Mouse (Mus musculus) cerebellum, postnatal 14 days (tissue): ENCODE measurements around the gene Gm20708.
"Not testable (repeated sequence)": the region's sequence is repeated elsewhere in the genome, so short reads cannot be mapped to it uniquely, and the experiment has no call there.

Experiments
- DNase-seq, 2 experiments: peaks; one replicate each; pipeline ENCODE4 v3.0.0; 2021; ENCODE audit warnings: mixed read lengths in 2 of 2

The Gm20708 gene

DNA sequence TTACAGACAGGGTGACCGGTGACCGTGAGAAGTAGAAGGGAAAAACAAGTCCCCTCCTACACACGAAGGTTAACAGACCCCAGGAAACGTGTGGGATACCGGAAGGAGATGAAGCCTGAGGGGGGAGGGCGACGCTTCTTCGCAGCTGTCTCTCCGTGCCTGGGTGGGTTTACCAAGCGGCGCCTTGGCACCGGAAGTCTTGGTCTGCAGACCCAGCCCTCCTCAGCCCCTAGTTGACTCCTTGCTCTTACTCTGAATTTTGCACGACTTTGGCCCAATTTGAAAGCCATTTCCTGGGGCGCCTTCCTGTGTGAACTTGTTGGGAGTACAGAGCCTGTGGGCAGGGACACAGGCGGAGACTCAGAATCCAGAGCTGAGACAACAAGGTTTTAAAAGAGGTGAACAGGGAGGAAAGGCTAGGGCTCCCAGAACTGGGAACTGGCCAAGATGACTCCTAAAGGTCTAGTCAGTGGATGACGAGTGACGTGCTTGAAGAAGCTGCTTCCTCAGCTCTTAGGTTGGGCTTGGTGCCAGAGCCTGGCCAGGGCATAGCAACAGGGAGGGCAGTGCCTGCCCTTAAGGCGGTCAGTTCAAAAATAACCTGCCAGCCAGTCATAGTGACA lies 28.2 kb upstream of the Gm20708 start:
- DNase-seq, result peak; percentile 41 to 64

DNA sequence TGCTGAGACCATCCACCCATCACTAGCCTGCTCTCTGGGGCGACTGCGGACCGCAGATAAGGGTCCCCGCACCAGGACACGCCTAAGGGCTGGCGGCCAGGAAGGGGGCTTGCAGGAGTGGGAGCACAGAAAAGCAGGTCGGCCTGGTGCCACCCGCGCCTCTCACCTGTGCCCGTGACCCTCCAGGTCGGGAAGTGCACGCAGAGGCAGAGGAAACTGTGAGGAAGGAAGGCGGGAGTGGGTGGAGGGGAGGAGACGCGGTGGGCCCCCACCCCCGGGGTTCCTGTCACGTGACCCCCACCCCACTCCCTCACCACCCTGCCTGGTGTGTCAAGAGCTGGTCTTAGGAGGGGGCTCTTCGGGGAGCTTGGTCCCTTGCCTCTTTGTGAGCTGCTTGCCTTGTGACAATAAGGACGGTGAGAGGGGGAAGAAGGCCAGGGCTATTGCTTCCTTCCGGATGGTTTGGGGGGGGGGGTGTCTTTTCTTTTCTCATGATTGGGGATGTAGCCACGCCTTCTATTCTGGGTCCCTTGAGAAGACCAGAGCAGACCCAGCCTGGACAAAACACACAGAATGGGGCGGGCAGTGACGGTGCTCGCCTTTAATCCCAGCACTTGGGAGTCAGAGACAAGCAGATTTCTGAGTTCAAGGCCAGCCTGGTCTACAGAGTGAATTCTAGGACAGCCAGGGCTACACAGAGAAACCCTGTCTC lies 27.3 kb upstream of the Gm20708 start, which contains the start of the genes Tmc8 and Tmc6:
Gene Tmc8 (plus strand): TSS at position 84 of the 712 bp plus-strand sequence.
Gene Tmc6 (minus strand): TSS at position 206 of the 712 bp plus-strand sequence.
- no peak for DNase-seq

DNA sequence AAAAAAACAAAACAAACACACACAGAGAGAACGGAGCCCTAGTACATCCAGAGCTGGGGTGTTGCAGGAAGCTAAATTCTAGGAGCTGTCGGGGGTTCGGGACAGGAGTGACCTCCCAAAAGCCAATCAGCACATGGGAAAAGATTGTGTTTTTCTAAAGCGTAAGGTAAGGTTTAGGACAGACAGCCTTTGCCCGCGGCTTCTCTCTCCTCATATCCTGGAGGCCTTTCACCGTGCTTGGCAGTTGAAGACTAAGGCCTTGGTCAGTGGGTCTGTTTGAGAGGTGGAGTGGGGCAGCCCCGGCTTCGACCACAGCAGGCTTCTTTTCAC lies 26.8 kb upstream of the Gm20708 start:
- no peak for DNase-seq

DNA sequence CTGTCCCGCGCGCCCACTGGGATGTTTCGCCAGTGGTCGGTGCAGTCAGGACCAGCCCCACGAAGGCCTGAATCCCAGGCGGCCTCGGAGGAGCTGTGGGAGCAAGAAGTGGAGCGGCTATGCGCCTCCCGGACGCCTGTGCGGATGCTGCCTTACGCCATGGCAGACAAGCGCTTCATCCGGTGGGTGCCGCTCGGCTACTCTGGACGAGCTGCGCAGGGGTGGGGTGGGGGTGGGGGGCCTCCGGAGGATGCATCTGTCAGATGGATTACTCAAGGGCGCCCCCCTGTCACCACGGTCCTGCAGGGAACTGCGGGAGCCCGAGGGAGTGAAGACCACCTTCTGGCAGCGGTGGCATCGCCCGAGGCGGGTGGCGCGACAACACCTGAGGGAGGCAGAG lies 26.4 kb upstream of the Gm20708 start:
- peak; percentile 63 to 77 for DNase-seq

DNA sequence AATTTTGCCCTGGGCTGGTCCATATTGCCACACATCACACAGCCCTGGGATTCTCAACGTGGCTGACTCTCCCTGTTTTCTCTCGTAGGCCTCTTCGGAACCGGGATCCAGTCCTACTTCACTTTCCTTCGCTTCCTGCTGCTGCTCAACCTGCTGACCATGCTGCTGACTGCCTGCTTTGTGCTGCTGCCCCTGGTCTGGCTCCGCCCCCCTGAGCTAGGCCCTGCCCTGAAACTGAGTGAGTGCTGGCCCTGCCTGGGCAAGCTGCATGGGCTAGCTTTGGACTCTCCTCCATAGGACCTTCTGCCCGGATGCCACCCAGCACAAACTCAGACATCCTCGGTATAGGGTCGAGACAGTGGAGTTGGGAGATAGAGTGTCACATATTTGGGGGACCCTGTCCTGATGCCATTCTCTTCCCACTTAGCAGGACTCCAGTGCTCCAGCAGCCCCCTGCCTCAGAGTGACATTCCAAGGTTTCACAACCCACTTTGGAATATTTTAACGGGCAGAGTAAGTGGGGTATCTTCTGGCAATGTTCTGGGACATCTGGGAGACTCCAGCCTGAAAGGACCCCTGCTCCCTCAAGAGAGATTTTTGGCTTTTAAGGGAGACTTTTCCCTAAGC lies 25.7 kb upstream of the Gm20708 start:
- peak in 1 of 2 experiments; percentile 23 for DNase-seq

DNA sequence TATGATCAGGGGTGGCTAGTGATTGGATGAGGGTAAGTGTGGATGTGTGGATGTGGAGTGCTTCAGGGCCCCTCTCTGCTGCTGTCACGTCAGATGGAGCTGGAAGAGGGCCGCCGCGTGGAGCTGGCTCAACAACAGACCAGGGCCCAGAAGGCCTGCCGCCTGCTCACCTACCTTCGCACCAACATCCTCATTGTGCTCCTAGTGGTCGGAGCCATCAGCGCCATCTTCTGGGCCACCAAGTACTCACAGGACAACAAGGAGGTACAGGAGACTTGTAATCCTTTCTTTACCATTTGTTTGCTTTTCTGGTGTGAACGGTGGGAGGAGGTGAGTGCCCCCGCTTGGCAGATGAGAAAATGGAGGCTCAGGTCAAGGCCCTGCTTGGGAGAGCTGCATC lies 23.2 kb upstream of the Gm20708 start:
- peak; percentile 74 to 82 for DNase-seq

DNA sequence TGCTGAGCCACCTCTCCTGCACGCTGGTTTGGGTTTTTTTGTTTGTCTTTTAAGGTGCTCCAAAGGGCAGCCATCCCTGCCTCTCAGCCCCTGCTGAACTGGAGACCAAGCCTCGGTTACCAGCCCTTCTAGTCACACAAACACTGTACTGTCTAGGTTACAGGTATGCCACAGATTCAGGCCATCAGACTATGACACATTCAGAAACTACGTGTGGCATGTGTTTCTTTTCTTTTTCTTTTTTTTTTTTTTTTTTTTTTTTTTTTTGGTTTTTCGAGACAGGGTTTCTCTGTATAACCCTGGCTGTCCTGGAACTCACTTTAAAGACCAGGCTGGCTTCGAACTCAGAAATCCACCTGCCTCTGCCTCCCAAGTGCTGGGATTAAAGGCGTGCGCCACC lies 21.0 kb upstream of the Gm20708 start:
- DNase-seq, result not testable (repeated sequence)

DNA sequence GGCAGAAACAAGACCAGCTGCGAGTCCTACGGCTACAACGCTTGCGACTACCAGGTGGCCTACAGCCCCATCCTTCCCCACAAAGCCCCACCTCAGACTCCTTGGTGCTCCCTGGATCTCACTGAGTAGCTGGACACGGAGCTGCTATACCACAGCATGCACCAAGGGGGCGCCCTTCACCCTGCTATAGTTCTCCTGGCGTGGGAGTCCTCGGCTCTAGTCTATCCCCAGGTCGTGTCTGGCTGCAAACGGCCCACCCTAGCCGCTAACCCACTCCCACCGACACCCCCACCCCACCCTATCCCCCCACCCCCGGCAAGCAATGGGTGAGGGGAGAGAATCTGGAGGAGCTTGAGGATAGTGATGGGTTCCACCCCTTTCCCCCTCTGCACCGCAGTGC lies 19.2 kb upstream of the Gm20708 start:
- peak; percentile 68 to 78 for DNase-seq

DNA sequence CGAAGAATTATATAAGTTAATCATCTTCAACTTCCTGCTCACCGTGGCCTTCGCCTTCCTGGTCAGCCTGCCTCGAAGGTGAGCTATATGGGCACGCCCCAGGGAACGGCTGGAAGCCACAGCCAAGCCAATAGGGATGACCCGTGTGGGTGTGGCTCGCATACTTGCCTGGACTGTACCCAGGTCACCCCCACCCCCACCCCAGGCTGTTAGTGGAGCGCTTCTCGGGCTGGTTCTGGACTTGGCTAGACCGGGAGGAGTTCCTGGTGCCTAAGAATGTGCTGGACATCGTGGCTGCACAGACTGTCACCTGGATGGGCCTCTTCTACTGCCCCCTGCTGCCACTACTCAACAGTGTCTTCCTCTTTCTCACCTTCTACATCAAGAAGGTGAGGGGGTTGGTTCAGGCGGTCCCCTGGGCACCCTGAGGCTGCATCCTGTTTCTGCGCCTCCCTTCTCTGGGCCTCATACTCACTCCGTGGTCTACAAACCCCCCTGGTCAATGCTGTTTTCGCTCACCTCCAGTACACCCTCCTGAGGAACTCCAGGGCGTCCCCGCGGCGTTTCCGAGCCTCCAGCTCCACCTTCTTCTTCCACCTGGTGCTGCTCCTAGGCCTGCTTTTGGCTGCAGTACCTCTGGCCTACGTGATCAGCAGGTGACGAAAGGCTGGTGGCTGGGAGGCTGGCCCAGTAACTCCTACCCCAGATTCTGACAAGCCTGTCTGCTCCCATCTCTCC lies 18.6 kb upstream of the Gm20708 start:
- no peak for DNase-seq

DNA sequence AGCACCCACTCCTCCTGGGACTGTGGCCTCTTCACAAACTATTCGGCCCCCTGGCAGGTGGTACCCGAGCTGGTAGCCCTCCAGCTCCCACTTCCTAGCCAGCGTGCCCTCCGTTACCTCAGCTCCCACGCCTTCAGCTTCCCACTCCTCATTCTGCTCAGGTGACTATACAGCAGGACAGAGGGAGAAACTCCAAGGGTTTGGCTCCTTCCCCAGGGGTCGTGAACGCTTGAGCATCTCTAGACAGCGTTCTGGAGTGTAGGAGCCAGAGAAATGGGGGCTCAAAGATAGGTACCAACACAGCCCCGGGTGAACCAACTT lies 18.1 kb upstream of the Gm20708 start:
- no peak for DNase-seq

DNA sequence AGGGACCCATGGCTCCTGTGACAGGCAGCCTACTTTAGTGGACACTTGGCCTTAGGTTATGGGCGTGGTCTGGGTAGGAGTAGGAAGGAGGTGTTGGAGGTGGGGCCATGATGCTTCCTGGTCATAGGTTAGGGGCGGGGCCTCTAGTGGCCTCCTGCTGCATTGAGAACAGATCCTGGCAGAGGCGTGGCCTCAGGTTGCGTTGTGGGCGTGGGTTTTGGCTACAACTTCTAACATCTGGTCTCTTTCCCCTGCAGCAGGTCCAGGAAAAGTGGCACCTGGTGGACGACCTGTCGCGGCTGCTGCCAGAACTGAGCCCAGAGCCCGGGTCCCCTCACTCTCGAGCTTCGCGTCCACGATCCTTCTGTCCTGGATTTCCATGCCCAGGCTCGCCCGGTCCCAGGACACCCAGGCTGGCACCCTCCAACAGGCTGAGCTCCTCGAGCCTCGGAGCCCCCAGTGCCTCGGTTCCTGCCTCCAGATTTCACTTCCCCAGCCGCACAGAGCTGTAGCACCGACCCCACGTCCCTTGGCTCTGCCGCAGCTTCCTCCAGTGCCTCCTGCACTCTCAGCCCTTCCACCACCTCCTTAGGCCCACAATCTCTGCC lies 17.1 kb upstream of the Gm20708 start:
- DNase-seq, result no peak

DNA sequence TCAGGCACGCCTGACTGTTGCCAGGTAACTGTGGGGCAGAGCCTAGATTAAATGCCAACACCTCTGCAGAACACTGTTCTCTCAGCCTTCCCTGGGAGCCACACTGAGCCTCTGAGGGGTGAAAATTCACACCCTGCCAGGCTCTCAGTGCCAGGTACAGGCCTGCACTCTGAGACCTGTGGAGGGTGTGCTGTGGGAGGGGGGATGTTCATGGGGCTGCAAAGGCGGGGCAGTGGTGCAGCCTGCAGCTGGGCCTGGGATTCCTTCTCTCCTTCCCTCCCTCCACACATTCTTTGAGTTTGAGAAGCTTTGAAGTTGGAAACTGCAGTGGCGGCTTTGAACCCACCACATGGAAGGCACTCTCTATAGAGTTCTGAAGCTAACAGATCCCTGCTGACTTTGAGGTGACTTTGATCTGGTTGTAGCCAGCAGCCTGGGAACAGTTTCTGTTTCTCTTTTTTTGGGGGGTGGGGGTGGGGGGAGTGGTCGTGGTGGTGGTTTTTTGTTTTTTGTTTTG lies 15.4 kb upstream of the Gm20708 start:
- no peak for DNase-seq

DNA sequence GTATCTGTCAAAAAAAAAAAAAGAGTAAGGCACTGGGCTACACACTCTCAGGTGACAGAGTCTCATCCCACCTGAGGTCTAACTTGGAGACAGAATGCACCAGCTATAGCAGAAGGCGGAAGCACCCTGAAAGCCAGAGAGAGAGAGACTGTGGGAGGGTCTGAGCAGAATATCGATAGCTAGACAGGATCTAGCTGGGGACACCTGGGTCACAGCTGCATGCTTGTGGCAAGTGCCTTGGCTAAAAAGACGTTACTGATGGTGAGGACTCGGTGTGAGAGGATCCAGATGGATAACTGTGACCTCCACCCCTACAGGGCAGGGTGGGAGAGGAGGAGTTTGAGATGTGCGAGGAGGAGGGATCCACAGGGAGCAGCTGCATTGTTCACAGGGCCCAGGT lies 12.5 kb upstream of the Gm20708 start:
- DNase-seq, result no peak

DNA sequence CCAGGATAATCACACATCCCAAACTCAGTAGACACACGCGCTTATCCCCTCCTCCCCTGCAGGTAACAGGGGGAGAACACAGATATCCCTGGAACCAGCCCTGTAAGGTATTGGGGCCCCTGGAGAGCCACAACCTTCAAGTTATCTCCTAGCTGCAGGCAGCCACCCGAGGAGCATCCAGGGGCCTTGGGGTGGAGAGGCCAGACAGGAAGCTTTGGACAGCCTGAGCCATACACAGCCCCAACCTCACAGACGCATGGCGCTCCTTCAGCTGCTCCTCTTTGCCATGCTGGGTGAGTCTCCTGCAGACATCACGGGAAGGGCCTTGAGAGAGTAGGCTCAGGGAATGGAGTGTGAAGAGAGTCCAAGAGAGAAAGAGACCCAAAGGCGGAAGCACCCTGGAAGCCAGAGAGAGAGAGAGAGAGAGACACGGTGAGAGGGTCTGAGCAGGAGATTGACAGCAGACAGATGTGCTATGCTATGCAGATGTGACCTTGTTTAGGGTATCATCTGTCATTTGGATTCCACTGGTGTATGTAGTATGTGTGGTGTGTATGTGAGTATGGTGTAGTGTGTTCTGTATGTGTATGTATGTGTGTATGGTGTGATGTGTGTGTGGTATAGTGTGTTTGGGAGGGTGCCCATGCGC lies 11.8 kb upstream of the Gm20708 start, which contains the start of gene 6030468B19Rik:
Gene 6030468B19Rik (plus strand): TSS at position 150 of the 649 bp plus-strand sequence.
- DNase-seq, result no peak

DNA sequence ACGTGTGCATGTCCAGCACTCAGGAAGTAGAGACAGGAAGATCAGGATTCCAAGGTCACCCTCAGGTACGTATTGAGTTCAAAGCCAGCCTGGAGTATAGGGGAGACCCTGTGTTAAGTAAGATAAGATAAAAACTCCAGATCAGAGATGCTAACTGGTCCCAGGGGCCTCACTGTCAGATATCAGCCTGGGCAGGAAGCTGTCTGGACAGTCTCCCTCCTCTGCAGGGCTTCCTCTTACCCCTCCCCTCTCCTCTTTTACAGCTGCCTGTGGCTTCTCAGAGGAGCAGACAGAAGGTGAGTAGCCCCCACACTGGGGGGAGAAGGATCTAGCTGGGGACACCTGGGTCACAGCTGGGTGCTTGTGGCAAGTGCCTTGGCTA lies 11.3 kb upstream of the Gm20708 start:
- DNase-seq, result no peak

DNA sequence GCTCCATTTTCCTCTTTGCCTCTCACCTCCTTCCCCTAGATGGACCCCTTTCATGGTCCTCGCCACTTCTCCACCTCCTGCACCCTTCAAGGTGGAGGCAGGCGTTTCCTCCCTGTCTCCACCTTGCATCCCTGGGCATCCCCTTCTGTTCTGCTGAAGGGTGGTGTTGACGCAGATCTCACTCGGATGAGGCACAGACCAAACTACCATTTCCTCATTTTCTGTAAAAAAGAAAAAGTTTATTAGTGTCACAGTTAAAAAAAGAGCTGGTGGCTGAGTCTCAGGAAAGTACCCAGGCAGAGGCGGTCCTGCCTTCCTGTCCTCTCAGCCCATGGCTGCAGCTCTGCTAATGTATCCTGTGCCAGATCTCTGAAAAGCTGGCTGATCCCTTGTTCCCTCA lies 10.3 kb upstream of the Gm20708 start:
- DNase-seq, result no peak

DNA sequence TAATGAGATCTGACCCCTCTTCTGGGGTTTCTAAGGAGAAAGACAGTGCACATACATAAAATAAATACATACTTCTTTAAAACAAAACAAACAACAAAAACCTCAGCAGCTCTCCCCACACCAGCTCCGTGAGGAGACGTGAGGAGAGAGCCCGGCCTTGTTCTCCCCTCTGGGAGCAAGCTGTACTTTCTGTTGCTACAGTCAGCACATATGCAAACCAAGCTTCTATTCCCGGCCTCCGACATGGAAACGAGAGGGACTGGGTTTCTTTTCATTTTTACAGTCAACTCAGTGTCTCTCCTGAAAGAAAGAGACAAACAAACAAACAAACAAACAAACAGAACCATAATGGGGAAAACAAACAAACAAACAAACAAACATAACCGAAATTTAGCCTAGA lies 9.4 kb upstream of the Gm20708 start:
- DNase-seq, result no peak

DNA sequence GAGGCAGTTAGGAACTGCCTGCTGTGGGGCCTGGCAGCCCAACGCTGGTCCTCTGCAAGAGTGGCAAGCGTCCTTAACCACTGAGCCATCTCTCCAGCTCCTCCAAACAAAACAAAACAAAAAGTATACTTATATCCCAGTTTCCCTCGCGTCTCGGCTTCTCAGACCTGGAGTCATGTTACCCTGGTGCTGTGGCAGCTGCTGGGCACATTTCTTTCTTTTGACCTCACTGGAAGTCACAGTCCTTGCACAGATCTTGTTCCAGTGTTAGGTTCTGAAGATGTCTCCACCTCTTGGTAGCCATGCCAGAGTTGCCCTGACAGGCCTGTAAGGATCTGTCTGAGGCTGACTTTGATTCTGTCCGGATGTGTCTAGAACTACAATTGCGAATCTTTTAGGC lies 7.8 kb upstream of the Gm20708 start:
- no peak for DNase-seq

DNA sequence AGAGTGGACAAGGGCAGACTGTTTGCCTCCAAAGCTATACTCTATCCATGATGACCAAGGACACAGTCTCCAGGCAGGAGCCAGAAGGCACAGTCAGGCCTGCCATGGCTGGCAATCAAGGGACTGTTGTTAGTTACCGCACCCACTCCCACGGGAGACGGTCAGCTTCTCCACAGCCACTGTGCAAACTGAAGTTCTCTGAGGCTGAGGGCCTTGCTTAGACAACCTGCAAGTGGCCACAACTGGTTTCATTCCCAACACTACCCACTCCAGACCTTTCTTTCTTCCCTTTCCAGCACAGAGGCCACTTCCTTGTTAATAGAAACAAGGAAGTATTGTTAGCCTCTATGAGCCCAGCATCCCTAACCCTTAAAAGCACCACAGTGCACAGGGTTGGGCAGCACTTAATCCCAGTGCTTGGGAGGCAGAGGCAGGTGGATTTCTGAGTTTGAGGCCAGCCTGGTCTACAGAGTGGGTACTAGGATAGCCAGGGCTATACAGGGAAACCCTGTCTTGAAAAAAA lies 6.2 kb upstream of the Gm20708 start:
- no peak for DNase-seq

DNA sequence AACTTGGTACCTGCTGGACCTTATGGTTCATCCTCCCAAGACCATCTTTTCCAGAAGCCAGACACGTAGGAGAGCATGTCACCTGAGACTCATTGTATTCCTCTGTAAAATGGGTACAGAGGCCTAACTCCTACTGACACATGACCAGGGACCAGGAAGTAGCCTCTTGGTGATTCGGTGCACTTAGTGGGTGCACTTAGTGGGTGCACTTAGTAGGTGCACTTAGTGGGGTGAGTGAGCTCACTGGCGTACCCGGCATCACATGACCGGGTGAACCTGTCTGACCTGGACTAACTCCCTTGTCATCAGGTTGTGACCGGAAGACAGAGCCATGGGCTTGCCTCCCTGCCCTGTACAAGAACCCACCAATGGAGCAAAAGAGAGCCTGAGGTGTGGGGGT lies 2.7 kb upstream of the Gm20708 start:
- no peak for DNase-seq

DNA sequence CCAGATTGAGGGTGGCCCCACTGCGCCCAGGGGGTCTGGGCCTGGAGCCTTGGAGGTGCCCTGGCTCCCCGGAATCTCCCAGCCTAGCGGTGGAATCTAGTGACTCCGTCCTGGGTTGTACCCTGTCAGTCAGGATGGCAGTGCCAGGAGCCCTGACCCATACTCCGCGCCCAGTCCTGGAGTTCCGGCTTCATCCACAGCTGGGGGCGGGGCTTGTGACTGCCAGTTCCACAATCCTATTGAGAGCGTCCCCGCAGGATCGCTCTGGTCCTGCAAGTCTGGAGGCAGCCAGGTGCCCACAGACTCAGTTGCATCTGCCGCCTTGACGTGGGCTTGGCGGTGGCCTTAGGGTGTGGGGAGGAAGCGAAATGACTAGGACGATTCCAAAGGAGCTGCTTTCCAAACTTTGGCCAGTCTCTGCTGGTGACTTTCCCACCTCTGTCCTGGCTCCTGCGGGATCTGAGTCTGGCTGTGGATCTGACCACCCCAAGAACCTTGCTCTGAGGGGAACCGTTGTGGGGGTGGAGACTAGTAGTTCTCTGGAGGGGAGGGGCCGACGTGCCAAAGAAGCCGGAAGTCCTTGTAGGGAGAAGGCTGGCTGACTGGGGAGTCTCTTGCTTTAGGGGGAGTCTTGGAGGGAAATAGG lies 1.1 kb downstream of the Gm20708 start:
- DNase-seq, result peak; percentile 54 to 78

DNA sequence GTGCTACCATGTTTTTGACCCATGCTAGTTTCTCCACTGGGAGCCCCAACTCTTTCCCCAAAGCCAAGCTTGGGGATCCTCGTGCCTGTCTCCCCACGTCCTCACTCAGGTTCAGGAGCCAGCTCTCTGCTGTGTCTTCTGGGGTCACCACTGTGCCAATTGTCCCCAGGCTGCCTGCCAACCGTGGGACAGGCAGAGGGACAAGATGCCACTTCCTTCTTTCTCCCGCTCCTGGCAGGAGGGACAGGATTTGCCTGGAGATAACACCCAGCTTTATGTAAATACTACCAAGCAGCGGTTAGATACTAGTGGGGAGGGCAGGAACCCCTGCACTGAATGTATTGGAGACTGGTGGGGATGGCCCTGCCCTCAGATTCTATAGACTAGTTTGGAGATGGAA lies 4.4 kb downstream of the Gm20708 start:
- no peak for DNase-seq
